Mouse (Mus musculus): ENCODE results near the gene Nkx3-2. TPM values are rescaled to one million over a fixed set of nuclear protein-coding genes. Genes with fewer than 3 reads are reported as not detected.

Gene Nkx3-2
- polyA plus RNA-seq (2015; fragmentation: Nextera tagmentation; extraction: Ambion mirVana), result 0.23 and 0.82 TPM in 2 replicates

GRCm38 (mm10) chr5:41763731-41764721 is at the start of gene Nkx3-2:
Nkx3-2 (minus strand) TSS chr5:41764501.
- peak within 1 kb of the TSS; percentile 34 for H3K4me3 ChIP-seq (replicated peaks)
- no peak within 1 kb of the TSS for H3K9ac ChIP-seq (replicated peaks)
- peak within 1 kb of the TSS; percentile 59 for H3K4me2 ChIP-seq
- ATAC-seq (ENCODE audit: low FRiP score), result peak; percentile 27; the same call in 1 of the 2 replicates
- H3K4me1 ChIP-seq, result peaks cover 42% of the 10 kb centered on the region
- H3K27me3 ChIP-seq (replicated peaks), result peaks cover 85% of the 10 kb centered on the region
- under 1% methylated on average over 74 of the region's 79 CpGs for WGBS
- no peaks in the 10 kb centered on the region for H3K9me3 ChIP-seq (replicated peaks)
- no peaks in the 10 kb centered on the region for H3K36me3 ChIP-seq
- no peak within 1 kb of the TSS for H3K27ac ChIP-seq (replicated peaks)

- Histone ChIP-seq H3K4me1 (no peaks in the 10 kb centered on the region), H3K4me3 (replicated peaks) (no peak overlapping the region), H3K27me3 (replicated peaks) (no peaks in the 10 kb centered on the region), H3K36me3 (peaks cover 72% of the 10 kb centered on the region), H3K27ac (replicated peaks) (no peak overlapping the region), H3K9ac (replicated peaks) (no peak overlapping the region), H3K4me2 (no peak overlapping the region), H3K9me3 (replicated peaks) (no peaks in the 10 kb centered on the region)
- 86% methylated on average over 6 of the region's 6 CpGs for WGBS
- ATAC-seq (ENCODE audit: low FRiP score), result no peak
These were observed 48.2 kb upstream of the Nkx3-2 start for GRCm38 (mm10) chr5:41812516-41812915.

- H3K36me3 ChIP-seq, result peaks cover 71% of the 10 kb centered on the region
- no peaks in the 10 kb centered on the region for H3K4me1 ChIP-seq
- no peak overlapping the region for H3K9ac ChIP-seq (replicated peaks)
- no peak for ATAC-seq (ENCODE audit: low FRiP score)
- H3K27ac ChIP-seq (replicated peaks), result no peak overlapping the region
- H3K27me3 ChIP-seq (replicated peaks), result no peaks in the 10 kb centered on the region
- 75% methylated on average over 3 of the region's 3 CpGs for WGBS
- H3K9me3 ChIP-seq (replicated peaks), result no peaks in the 10 kb centered on the region
- no peak overlapping the region for H3K4me3 ChIP-seq (replicated peaks)
- H3K4me2 ChIP-seq, result no peak overlapping the region
These were observed 47.0 kb upstream of the Nkx3-2 start for GRCm38 (mm10) chr5:41811279-41811678.

GRCm38 (mm10) chr5:41807383-41807782 is 43.1 kb upstream of the Nkx3-2 start:
- no peak overlapping the region for H3K9ac ChIP-seq (replicated peaks)
- H3K27ac ChIP-seq (replicated peaks), result no peak overlapping the region
- no peak for ATAC-seq (ENCODE audit: low FRiP score)
- WGBS, result 89% methylated on average over 2 of the region's 2 CpGs
- no peaks in the 10 kb centered on the region for H3K27me3 ChIP-seq (replicated peaks)
- no peak overlapping the region for H3K4me3 ChIP-seq (replicated peaks)
- peaks cover 65% of the 10 kb centered on the region for H3K36me3 ChIP-seq
- H3K9me3 ChIP-seq (replicated peaks), result no peaks in the 10 kb centered on the region
- H3K4me1 ChIP-seq, result no peaks in the 10 kb centered on the region
- H3K4me2 ChIP-seq, result no peak overlapping the region

GRCm38 (mm10) chr5:41806176-41806575 is 41.9 kb upstream of the Nkx3-2 start:
- Histone ChIP-seq H3K9ac (replicated peaks) (no peak overlapping the region), H3K9me3 (replicated peaks) (no peaks in the 10 kb centered on the region), H3K27me3 (replicated peaks) (no peaks in the 10 kb centered on the region), H3K4me1 (no peaks in the 10 kb centered on the region), H3K4me2 (no peak overlapping the region), H3K4me3 (replicated peaks) (no peak overlapping the region), H3K36me3 (peaks cover 54% of the 10 kb centered on the region), H3K27ac (replicated peaks) (no peak overlapping the region)
- no peak for ATAC-seq (ENCODE audit: low FRiP score)
- 91% methylated on average over 5 of the region's 5 CpGs for WGBS

- H3K4me1 ChIP-seq, result no peaks in the 10 kb centered on the region
- no peak overlapping the region for H3K27ac ChIP-seq (replicated peaks)
- H3K27me3 ChIP-seq (replicated peaks), result no peaks in the 10 kb centered on the region
- no peaks in the 10 kb centered on the region for H3K9me3 ChIP-seq (replicated peaks)
- no peak for ATAC-seq (ENCODE audit: low FRiP score)
- H3K36me3 ChIP-seq, result peaks cover 56% of the 10 kb centered on the region
- no peak overlapping the region for H3K4me3 ChIP-seq (replicated peaks)
- H3K9ac ChIP-seq (replicated peaks), result no peak overlapping the region
- no peak overlapping the region for H3K4me2 ChIP-seq
- WGBS, result 91% methylated on average over 2 of the region's 2 CpGs
These were observed 40.8 kb upstream of the Nkx3-2 start for GRCm38 (mm10) chr5:41805085-41805484.

GRCm38 (mm10) chr5:41804643-41805042 is 40.3 kb upstream of the Nkx3-2 start:
- no peak for ATAC-seq (ENCODE audit: low FRiP score)

GRCm38 (mm10) chr5:41801622-41802021 is 37.3 kb upstream of the Nkx3-2 start:
- Histone ChIP-seq H3K36me3 (peaks cover 48% of the 10 kb centered on the region), H3K9me3 (replicated peaks) (no peaks in the 10 kb centered on the region), H3K4me3 (replicated peaks) (no peak overlapping the region), H3K27me3 (replicated peaks) (no peaks in the 10 kb centered on the region), H3K4me2 (no peak overlapping the region), H3K27ac (replicated peaks) (no peak overlapping the region), H3K4me1 (no peaks in the 10 kb centered on the region), H3K9ac (replicated peaks) (no peak overlapping the region)
- 97% methylated on average over 2 of the region's 2 CpGs for WGBS
- ATAC-seq (ENCODE audit: low FRiP score), result no peak

More at GRCm38 (mm10) chr5:41804643-41805042, 40.3 kb upstream of the Nkx3-2 start:
- WGBS, result 97% methylated on average over 2 of the region's 2 CpGs
- Histone ChIP-seq H3K27me3 (replicated peaks) (no peaks in the 10 kb centered on the region), H3K9ac (replicated peaks) (no peak overlapping the region), H3K4me3 (replicated peaks) (no peak overlapping the region), H3K27ac (replicated peaks) (no peak overlapping the region), H3K36me3 (peaks cover 55% of the 10 kb centered on the region), H3K9me3 (replicated peaks) (no peaks in the 10 kb centered on the region), H3K4me1 (no peaks in the 10 kb centered on the region), H3K4me2 (no peak overlapping the region)

- H3K27ac ChIP-seq (replicated peaks), result no peak overlapping the region
- H3K4me1 ChIP-seq, result no peaks in the 10 kb centered on the region
- H3K27me3 ChIP-seq (replicated peaks), result no peaks in the 10 kb centered on the region
- no peak overlapping the region for H3K4me3 ChIP-seq (replicated peaks)
- no peak overlapping the region for H3K4me2 ChIP-seq
- H3K9ac ChIP-seq (replicated peaks), result no peak overlapping the region
- peaks cover 73% of the 10 kb centered on the region for H3K36me3 ChIP-seq
- no peaks in the 10 kb centered on the region for H3K9me3 ChIP-seq (replicated peaks)
- ATAC-seq (ENCODE audit: low FRiP score), result no peak
These were observed 30.1 kb upstream of the Nkx3-2 start for GRCm38 (mm10) chr5:41794434-41794833.

GRCm38 (mm10) chr5:41790517-41790916 is 26.2 kb upstream of the Nkx3-2 start:
- no peaks in the 10 kb centered on the region for H3K9me3 ChIP-seq (replicated peaks)
- ATAC-seq (ENCODE audit: low FRiP score), result no peak
- H3K27me3 ChIP-seq (replicated peaks), result no peaks in the 10 kb centered on the region
- H3K36me3 ChIP-seq, result peaks cover 84% of the 10 kb centered on the region
- no peak overlapping the region for H3K9ac ChIP-seq (replicated peaks)
- H3K4me2 ChIP-seq, result no peak overlapping the region
- 97% methylated on average over 2 of the region's 2 CpGs for WGBS
- H3K4me3 ChIP-seq (replicated peaks), result no peak overlapping the region
- H3K4me1 ChIP-seq, result no peaks in the 10 kb centered on the region
- H3K27ac ChIP-seq (replicated peaks), result no peak overlapping the region

- Histone ChIP-seq H3K27me3 (replicated peaks) (no peaks in the 10 kb centered on the region), H3K27ac (replicated peaks) (no peak overlapping the region), H3K4me2 (no peak overlapping the region), H3K4me3 (replicated peaks) (no peak overlapping the region), H3K4me1 (no peaks in the 10 kb centered on the region), H3K9ac (replicated peaks) (no peak overlapping the region), H3K9me3 (replicated peaks) (no peaks in the 10 kb centered on the region), H3K36me3 (peaks cover 82% of the 10 kb centered on the region)
- WGBS, result 80% methylated on average over 6 of the region's 6 CpGs
- no peak for ATAC-seq (ENCODE audit: low FRiP score)
These were observed 24.6 kb upstream of the Nkx3-2 start for GRCm38 (mm10) chr5:41788877-41789276.

GRCm38 (mm10) chr5:41781890-41782289 is 17.6 kb upstream of the Nkx3-2 start:
- WGBS, result 94% methylated on average over 5 of the region's 5 CpGs
- Histone ChIP-seq H3K9me3 (replicated peaks) (no peaks in the 10 kb centered on the region), H3K27me3 (replicated peaks) (no peaks in the 10 kb centered on the region), H3K27ac (replicated peaks) (no peak overlapping the region), H3K9ac (replicated peaks) (no peak overlapping the region), H3K36me3 (peaks cover 25% of the 10 kb centered on the region), H3K4me3 (replicated peaks) (no peak overlapping the region), H3K4me1 (no peaks in the 10 kb centered on the region), H3K4me2 (no peak overlapping the region)
- ATAC-seq (ENCODE audit: low FRiP score), result no peak

All from neural tube, embryonic 15.5 days (tissue).